Mouse (Mus musculus) cerebellum, postnatal 25 days (tissue): ENCODE measurements around the gene Nup210l.
"Not testable (repeated sequence)": the region's sequence is repeated elsewhere in the genome, so short reads cannot be mapped to it uniquely, and the experiment has no call there.

ENCODE experiments used
- DNase-seq, 2 experiments: peaks; one replicate each; pipeline ENCODE4 v3.0.0; 2021; ENCODE audit warnings: mixed read lengths in 2 of 2

Gene Nup210l

DNA sequence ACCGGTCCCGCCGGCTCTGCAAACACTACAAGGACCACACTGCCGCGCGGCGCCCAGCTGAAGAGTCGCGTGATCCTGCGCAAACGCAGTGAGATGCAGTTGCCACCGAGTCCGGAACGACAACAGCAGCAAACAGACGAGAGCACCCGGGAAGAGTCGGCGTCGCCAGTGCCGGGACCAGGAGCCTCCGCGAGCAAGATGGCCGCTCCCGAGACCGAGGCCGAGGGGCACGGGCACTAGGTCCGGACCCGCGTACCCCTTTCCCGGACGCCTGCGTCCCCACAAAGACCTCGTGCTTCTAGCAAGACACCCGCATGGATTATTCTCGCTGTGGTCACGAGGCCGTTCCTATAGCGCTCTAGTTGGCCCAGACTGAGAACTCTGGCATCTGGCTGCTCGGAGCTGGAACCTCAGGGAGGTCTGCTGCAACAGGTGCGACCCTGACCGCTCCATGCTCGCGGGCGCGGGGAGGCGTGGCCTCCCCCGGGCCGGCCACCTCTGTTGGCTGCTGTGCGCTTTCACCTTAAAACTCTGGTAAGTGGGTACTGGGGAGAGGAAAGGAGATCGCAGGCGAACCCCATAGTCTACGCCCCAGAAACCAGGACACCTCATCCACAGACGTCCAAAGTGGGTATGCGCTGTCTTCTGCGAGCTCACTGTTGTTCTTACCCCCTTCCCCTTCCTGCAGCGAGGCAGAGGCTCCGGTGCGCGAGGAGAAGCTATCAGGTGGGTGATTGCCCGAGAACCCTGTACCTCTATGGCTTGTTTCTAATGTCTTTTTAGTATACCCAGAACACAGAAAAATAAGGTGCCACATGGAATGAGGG lies 127.8 kb downstream of the Nup210l start, which contains the start of gene Jtb:
Gene Jtb, plus strand, starts transcription at position 91 of the 827 bp plus-strand sequence.
- DNase-seq = peak; percentile 93 to 95

DNA sequence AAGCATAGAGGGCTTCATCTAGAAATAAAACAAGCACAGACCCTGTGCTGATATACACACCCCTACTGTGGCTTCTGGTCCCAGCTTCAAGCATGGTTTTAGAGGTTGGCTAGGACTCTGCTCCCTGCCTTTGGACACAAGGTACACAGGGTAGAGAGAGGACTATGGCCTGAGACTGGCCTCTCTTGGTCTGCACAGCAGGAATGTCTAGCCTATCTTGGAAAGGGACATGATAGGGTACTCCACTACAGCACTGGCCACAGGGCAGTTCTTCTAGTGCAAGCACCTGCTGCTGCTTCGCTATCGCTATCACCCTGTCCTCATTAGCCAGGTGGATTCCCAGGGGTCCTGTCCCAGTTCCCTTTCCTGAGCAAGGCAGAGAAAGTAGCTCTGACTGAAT lies 137.3 kb downstream of the Nup210l start:
- no peak for DNase-seq

DNA sequence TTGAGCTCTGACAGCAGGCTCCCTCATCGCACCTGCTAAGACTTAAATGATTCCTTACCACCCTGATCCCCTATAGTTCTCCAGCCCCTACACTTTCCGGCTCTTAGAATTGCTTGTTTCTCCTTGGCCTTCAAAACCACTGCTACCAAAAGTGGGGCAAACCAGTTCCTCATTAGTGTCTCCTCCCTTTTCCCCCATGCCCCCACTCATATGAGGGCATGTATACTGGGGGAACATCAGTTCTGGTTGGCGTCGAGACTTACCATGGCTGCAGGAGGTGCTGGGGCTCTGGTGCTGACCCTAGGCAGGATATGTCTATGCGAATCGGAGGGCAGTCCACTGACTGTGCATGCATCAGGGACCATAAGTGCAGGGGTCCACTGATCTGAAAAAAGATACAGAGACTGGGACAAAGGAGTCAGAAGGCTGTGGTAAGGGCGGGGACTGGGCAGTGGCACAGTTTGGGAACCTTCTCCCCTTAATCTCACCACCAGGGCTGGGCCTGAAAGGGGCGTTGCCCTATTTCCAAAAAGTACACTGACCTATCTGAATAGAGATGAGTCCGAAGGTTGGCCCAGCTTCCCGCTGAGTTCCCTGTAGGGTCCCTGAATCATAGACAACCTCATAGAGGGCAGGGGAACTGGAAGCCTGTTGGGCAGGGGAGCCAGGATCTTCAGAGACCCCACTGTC lies 137.9 kb downstream of the Nup210l start:
- no peak for DNase-seq

DNA sequence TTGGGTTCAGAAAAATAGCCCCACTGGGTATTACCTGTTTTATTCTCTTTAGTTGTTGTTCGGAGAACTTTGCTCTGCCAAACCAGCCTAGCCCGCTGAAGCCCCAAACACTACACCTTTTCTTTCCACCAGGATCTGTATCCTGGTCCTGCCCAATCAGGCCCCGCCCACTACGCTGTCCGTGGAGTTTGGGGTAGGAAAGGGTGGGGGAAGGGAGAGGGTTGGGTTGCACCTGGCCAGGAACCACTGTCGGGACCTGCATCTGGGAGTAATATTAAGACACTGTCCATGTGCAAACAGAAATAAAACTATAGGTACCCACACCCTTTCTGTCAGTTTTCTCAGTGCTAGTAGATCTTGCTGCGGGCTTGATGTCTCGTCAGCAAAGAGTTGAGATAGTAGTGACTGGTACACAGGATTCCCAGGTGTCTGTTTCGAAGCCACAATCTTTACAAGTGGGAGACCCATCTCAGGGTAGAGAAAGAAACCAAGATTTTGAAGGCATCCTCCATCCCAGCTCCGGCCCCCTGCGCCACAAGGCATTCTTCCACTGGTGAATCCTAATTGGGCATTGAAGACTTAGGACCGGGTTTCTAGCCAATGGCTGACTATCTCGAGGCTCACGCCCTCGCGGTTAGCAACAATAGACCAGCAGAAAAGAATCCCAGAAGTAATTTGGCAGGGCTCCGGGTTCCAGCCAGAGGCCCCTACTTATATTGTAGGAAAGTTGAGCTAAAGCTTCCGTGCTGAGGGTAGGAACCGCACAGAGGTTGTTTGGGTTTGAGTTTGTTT lies 139.2 kb downstream of the Nup210l start, which contains the start of gene Creb3l4:
Gene Creb3l4, minus strand, starts transcription at position 529 of the 792 bp plus-strand sequence.
- DNase-seq = peak in 1 of 2 experiments; percentile 21

DNA sequence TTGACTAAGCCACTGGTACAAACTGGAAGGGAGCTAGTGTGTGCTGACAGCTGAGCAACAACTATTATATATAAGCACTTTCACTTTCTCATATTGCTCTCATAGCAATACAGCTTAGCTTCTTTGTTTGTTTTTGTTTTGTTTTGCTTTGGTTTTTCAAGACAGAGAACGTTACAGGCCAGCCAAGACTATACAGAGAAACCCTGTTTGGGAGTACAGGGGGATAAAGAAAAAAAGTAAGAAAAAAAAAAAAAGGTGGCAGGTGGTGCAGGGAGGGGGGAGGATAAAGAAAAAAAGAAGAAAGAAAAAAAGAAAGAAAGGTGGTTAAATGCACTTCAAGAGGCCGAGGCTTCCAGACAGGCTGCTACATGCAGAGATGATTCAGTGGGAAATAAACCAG lies 141.5 kb downstream of the Nup210l start:
- DNase-seq = no peak

DNA sequence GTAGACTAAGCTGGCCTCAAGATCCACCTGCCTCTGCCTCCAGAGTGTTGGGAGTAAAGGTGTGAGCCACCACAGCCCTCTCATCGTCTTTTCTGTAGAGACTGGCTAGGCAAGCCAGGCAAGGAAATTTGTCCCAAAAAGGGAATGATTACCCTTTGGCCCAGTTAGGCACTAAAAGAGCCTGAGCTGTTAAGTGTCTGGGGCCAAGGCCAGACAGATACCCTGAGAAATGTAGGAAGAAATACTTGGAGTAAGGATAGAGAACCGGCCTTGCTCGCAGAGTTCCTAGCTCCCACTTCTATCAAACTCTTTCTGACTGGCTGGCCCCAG lies 143.7 kb downstream of the Nup210l start:
- DNase-seq = no peak

DNA sequence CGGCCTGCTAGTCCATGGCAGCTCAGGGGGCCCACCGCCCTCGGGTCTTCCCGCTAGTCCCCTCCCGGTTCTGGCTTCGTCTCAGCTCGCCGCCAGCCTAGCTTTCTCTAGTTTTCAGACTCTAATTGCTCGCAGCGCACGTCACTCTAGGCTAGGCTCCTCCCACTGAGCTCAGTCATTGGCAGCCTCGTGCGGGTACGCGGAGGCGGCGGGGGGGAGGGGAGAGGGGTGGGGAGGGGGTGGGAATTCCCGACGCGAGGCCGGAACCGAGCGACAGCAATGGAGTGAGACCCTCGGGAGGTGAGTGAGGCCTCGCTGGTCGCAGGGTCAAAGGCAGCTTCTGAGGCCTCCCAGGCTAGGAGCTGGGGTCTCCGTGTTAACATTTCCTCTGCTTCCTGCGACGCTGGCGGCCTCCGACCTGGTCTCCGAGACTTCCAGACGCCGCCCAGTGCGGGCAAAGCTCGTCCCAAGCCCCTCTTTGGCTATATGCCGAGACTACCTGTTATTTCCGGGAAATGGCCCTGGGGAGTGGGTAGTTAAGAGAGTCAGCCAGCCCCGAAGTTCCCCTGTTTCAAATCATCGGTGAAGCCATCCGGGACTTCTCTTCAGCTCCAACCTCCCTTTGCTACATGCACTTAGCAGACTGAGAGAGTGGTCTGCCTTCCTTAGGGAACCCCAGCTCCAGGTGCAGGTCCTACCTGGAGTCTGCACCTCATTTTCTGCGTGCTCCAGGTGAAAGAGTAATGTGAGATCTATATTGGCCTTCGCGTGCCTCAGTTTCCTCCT lies 144.2 kb downstream of the Nup210l start, which contains the start of gene Slc39a1:
Gene Slc39a1, plus strand, starts transcription at position 213 of the 786 bp plus-strand sequence.
- DNase-seq = peak; percentile 93 to 94

DNA sequence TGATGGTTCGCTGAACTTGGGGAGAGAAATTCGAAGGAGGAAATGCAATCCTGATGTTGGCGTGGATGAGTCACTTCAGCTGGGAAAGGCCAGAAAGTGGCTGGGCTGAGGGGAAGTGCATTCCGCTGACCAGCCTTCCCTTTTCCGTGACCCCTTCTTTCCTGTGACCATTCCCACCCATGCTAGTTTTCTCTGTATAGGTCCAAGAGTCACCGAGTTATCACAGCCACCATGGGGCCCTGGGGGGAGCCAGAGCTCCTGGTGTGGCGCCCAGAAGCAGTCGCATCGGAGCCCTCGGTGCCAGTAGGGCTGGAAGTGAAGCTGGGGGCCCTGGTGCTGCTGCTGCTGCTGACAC lies 144.8 kb downstream of the Nup210l start:
- peak; percentile 46 to 48 for DNase-seq

DNA sequence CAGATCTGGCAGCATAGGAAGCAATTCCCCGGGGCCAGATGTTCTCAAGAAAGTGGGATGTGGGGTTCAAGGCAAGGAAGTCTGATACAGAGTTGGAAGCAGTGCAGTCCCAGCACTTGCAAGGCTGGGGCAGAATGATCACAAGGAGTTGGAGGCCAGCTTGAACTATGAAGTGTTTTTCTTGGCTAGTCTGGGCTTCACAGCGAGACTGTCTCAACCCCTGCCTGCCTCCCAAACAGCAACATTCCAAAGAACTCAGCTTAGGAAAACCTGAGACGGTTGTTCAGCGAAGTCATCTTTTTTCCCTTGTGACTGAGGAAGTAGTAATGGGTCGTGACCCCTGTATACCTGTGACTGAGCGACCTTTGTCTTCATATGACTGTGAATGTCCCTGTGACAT lies 146.9 kb downstream of the Nup210l start:
- no peak for DNase-seq

DNA sequence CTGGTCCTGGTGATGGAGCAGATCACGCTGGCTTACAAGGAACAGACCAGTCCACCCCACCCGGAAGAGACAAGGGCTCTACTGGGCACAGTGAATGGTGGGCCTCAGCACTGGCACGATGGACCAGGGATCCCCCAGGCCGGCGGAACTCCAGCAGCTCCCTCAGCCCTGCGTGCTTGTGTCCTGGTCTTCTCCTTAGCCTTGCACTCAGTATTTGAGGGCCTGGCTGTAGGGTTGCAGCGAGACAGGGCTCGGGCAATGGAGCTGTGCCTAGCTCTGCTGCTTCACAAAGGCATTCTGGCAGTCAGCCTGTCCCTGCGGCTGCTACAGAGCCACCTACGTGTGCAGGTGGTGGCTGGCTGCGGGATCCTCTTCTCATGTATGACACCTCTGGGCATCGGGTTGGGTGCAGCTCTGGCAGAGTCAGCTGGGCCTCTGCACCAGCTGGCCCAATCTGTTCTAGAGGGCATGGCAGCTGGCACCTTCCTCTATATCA lies 147.8 kb downstream of the Nup210l start:
- peak in 1 of 2 experiments; percentile 48 for DNase-seq

DNA sequence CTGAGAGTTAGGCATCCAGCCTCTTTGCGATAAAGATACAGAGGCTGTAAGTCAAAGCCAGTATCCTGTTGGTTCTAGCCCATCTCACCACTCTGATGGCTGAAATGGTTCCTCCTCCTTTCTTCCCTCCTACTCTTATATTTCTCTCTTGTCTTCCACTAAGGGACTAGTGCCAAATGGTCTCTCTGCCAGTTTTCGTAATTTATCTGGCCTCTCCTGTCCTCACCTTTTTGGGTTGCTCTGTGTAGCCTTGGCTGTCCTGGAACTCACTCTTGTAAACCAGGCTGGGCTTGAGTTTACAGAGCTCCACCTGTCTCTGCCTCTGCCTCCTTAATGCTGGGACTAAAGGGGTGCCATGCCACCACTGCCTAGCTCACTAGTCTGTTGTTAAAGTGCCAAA lies 148.7 kb downstream of the Nup210l start:
- DNase-seq = peak in 1 of 2 experiments; percentile 41

DNA sequence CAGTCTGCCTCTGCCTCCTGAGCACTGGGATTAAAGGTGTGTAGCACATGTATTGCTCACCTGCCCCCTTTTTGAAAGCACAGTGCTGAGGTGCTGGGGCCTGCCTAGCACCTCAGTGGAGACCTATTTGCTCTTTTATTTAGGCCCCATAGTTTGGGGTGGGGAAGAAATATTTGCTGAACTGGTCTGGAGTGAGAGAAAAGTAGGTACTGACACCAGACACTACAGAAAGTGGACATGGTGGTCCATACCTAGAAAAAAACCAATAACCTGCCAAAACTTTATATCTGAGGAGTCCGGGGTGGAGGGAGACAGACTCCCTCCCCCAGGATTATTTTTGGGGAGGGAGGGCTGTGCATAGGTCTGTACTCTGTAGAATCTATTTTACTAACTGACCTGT lies 149.2 kb downstream of the Nup210l start:
- DNase-seq = not testable (repeated sequence)

DNA sequence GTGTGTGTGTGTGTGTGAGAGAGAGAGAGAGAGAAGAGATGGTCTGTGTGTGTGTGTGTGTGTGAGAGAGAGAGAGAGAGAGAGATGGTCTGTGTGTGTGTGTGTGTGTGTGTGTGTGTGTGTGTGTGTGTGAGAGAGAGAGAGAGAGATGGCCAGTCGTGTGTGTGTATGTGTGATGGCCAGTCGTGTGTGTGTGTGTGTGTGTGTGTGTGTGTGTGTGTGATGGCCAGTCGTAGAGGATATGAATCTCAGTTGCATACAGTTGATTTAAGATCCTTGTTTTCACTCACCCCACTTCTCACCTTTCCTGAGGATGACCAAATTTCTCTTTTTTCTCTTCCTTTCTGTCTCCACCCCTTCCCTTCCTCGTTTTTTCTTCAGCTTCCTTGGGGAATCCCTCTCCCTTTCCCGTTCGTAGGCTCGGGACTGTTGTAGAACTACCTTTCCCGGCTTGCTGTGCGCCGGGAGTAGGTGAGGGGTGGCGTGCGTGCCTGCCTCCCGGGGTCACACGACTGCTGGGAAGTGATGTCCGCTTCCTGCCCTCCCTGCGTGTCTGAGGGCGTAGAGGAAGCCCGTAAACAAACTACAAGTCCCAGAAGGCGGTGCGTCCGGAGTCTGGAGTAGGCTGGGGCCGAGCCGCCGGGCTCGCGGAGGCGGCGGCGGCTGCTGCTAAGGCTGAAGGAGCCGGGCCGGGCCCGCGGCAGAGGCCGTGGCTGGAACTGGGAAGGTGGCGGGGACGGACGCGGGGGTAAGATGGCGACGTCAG lies 149.9 kb downstream of the Nup210l start, which contains the start of gene Crtc2:
Gene Crtc2, plus strand, starts transcription at position 511 of the 766 bp plus-strand sequence.
- DNase-seq = peak; percentile 93 to 96

DNA sequence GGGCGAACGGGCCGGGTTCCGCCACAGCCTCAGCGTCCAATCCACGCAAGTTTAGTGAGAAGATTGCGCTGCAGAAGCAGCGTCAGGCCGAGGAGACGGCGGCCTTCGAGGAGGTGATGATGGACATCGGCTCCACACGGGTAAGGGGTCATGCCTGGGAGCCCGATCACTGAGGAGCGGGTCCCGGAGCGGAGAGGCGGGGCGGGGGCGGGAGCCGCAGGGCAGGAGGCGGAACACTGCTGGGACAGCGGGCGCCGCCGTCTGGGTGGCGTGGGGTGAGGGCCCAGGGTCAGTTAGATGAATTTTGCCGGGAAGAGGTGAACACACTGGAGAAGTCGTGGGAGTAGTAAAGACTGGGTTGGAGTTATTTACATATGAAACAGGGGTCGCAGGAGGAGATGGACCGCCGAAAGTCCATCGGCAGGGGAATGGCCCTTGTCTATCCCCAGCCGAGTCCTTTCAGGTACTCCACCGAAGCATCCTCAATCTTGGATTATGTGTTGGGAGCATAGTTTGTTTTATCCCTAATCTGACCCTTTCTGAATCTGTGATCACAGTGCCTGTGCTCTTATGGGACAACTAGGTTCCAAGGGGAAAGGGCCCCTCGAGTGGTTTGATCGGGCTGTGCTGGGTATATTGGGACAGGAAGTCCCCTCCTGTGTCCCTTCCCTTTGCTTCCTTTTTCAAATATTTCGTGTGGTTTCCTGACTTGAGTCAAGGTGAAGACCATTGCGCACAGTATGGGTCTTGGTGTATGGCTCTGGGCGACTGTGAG lies 150.7 kb downstream of the Nup210l start:
- DNase-seq = peak; percentile 32 to 42

DNA sequence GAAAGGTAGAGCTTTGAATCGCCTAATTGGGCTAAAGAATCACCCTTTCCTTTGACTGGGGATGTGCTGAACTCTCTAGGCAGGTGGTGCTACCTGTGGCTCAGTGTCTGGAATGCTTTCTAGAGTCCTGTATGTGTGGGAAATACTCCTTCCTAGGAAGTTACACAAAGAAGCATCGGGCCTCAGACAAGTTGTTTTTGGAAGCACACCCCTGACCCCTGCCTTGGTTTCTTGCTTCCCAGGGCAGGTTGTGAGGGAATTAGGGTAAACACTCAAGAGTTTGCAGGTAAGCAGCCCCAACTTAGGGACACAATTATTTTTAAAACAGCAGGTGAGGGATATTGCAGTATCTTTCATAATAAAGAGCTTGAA lies 151.2 kb downstream of the Nup210l start:
- no peak for DNase-seq

DNA sequence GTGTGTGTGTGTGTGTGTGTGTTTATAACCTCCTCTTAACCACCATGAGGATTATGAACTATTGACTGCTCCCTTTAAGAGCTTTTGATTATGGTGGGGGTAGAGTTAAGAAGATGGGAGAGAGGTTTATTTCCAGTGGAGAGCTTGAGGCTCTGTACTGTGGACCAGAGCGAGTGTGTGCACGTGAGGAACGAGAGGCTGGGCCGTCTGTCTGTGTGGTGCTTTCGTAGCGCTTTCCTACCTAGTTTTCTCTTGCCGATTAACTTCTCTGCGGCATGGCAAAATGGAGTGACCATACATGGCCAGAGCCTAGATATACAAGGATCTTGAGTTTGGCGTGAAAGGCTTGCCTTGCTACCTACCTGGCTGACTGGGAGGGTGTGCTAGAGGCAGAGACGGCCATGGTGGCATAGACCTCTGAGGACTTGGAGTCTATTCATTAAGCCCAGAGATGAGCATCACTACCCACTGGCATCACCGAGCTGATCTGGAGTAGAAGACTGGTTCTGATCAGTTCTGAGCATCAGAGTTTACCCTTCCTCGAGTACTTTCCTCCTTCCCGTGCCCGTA lies 151.9 kb downstream of the Nup210l start:
- peak in 1 of 2 experiments; percentile 38 for DNase-seq

DNA sequence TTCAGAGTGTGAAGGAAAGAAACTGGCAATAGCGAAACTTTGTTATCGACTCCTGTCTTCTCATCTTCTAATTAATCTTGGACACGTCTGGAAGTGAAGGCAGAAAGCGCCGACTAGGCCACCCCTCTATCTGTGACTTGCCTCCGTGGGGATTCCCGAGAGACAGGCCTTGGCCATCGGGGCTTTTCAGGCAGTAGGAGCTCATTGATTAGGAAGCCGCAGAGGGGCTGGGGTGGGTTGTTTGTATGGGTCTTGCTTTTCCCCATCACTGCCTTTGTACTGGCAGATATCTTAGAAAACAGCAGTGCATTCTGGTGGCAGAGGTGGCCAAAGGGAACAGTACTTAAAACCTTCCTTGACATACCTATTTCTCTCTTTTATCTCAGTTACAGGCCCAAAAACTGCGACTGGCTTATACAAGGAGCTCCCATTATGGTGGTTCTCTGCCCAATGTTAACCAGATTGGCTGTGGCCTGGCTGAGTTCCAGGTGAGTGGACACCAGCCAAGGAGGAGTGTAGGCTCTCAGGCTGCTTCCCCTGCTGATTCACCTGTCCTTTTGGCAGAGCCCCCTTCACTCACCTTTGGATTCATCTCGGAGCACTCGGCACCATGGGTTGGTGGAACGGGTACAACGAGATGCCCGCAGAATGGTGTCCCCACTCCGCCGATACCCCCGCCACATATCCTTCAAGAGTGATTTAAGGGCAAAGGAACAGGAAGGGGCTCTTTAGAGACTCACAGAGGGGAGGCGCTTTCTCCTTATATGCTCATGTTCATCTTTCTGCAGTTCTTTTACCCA lies 153.0 kb downstream of the Nup210l start:
- DNase-seq = peak; percentile 98 to 99

DNA sequence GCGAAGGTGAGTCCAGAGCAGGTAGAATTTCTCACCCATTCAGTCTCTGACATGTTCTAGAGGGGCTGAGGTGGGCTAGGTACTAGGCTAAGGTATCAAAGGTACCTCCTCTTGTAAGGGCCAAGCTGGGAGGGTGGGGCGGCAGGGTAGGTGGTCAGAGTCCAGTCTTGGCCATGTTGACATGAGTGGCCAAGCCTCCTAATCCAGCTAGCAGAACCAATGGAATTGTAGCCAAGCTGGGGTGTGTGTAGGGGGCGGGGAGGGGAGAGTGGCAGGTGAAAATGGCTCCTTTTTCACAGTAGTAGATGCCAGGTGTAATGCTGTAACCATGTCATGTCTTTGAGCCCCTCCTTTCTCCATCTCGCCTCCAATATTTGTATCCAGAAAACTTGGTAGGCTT lies 154.6 kb downstream of the Nup210l start:
- peak; percentile 10 to 20 for DNase-seq
